Mouse (Mus musculus): ENCODE results near the gene Slamf9. TPM values are rescaled to one million over a fixed set of nuclear protein-coding genes. Genes with fewer than 3 reads are reported as not detected.

The Slamf9 gene
- polyA plus RNA-seq, 2 experiments: 0.49 to 0.51 TPM

DNA sequence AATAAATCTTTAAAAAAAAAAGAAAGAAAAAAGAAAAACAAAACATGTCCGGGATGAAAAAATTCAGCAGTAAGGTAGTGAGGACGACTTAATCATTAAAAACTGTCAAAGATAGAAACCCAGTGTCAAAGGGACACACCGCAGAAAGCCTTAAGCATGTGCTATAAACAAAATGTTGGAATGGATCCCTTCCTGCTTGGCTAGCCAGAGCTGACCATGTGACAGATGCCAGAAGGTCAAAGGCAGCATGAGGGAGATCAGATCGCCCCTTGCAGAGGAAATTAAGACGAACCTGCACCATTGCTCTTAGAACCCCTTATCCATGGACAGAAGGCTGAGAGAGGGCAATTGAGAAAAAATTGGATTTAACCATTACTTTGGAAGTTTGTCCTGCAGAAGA, 5.8 kb upstream of the Slamf9 start:
- 76% methylated on average over 5 of the region's 5 CpGs for WGBS
- no peak overlapping the region for H3K4me3 ChIP-seq (replicated peaks; ENCODE audit: low read length)
- no peak overlapping the region for H3K9ac ChIP-seq (ENCODE audit: low read depth, low read length, severe bottlenecking)
- H3K9me3 ChIP-seq (ENCODE audit: control insufficient read depth, low read length): no peaks in the 10 kb centered on the region
- no peak for ATAC-seq (ENCODE audit: low FRiP score, low read depth)
- no peak for TF ChIP-seq POLR2A (IDR thresholded peaks at IDR 0.05; ENCODE audit: borderline replicate concordance, extremely low read depth, insufficient read depth, insufficient read length)
- no peaks in the 10 kb centered on the region for H3K4me1 ChIP-seq (ENCODE audit: control insufficient read depth, insufficient read depth, low read length)
- DNase-seq (ENCODE audit: low spot score): no peak
- no peaks in the 10 kb centered on the region for H3K36me3 ChIP-seq (ENCODE audit: control insufficient read depth, insufficient read depth, low read length)
- no peaks in the 10 kb centered on the region for H3K27me3 ChIP-seq (ENCODE audit: control insufficient read depth, insufficient read depth, low read length)
- H3K4me2 ChIP-seq (replicated peaks; ENCODE audit: low read depth, low read length, severe bottlenecking): no peak overlapping the region
- no peak overlapping the region for H3K27ac ChIP-seq (replicated peaks; ENCODE audit: low read depth, low read length)

DNA sequence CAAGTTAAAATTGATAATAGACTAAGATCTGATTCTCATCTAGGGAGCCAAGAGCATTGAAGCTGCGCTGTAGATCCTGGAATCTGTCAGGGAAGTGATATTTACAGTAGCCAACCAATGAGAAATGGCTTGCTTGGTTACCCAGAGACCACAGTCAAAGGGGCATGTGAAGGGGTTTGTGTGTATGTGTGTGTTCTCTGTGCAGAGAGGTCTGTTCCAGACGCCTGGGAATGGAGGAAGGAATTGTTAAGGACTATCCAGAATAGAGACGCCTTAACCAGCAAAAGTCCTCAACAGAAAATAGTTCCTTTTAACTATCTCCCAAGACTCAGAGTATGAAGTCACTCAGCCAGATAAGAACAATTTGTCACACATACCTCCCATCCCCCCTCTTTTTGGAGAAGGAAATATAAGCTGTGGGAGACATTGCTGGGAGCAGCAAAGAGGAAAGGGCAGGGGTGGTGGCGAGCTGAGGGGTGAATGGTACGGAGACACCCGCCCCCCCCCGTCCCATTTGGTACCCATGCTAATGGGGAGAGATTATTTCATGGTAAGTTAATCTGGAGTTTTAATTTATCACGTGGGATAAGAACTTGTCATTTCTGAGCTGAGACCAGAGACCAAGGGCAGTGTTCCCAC, 5.2 kb upstream of the Slamf9 start:
- Histone ChIP-seq H3K4me3 (replicated peaks; ENCODE audit: low read length) (no peak overlapping the region), H3K27ac (replicated peaks; ENCODE audit: low read depth, low read length) (no peak overlapping the region), H3K27me3 (ENCODE audit: control insufficient read depth, insufficient read depth, low read length) (no peaks in the 10 kb centered on the region), H3K9ac (ENCODE audit: low read depth, low read length, severe bottlenecking) (no peak overlapping the region), H3K4me2 (replicated peaks; ENCODE audit: low read depth, low read length, severe bottlenecking) (no peak overlapping the region), H3K36me3 (ENCODE audit: control insufficient read depth, insufficient read depth, low read length) (no peaks in the 10 kb centered on the region), H3K4me1 (ENCODE audit: control insufficient read depth, insufficient read depth, low read length) (no peaks in the 10 kb centered on the region), H3K9me3 (ENCODE audit: control insufficient read depth, low read length) (no peaks in the 10 kb centered on the region)
- WGBS: 67% methylated on average over 8 of the region's 8 CpGs
- DNase-seq (ENCODE audit: low spot score): no peak
- no peak for TF ChIP-seq POLR2A (IDR thresholded peaks at IDR 0.05; ENCODE audit: borderline replicate concordance, extremely low read depth, insufficient read depth, insufficient read length)
- no peak for ATAC-seq (ENCODE audit: low FRiP score, low read depth)

DNA sequence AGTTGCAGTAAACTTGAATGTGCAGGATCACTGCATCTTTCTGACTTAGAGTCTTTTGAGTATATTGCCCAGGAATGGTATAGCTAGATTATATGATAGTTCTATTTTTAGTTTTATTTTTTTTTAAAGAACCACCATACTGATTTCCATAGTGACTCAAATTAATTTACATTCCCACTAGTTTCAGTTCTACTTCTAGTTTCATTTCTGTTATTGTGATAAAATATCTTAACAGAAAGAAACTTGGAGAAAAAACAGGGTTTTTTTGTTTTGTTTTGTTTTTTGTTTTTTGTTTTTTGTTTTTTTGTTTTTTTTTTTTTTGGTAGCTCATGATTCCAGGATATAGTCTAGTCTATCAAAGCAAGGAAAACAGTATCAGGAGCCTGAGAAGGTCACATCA, 2.2 kb upstream of the Slamf9 start:
- H3K4me1 ChIP-seq (ENCODE audit: control insufficient read depth, insufficient read depth, low read length): no peaks in the 10 kb centered on the region
- no peak overlapping the region for H3K9ac ChIP-seq (ENCODE audit: low read depth, low read length, severe bottlenecking)
- no peaks in the 10 kb centered on the region for H3K27me3 ChIP-seq (ENCODE audit: control insufficient read depth, insufficient read depth, low read length)
- no peaks in the 10 kb centered on the region for H3K36me3 ChIP-seq (ENCODE audit: control insufficient read depth, insufficient read depth, low read length)
- no peak overlapping the region for H3K4me3 ChIP-seq (replicated peaks; ENCODE audit: low read length)
- H3K27ac ChIP-seq (replicated peaks; ENCODE audit: low read depth, low read length): no peak overlapping the region
- no peak for DNase-seq (ENCODE audit: low spot score)
- TF ChIP-seq POLR2A (IDR thresholded peaks at IDR 0.05; ENCODE audit: borderline replicate concordance, extremely low read depth, insufficient read depth, insufficient read length): no peak
- no peak for ATAC-seq (ENCODE audit: low FRiP score, low read depth)
- H3K9me3 ChIP-seq (ENCODE audit: control insufficient read depth, low read length): no peaks in the 10 kb centered on the region
- H3K4me2 ChIP-seq (replicated peaks; ENCODE audit: low read depth, low read length, severe bottlenecking): no peak overlapping the region

DNA sequence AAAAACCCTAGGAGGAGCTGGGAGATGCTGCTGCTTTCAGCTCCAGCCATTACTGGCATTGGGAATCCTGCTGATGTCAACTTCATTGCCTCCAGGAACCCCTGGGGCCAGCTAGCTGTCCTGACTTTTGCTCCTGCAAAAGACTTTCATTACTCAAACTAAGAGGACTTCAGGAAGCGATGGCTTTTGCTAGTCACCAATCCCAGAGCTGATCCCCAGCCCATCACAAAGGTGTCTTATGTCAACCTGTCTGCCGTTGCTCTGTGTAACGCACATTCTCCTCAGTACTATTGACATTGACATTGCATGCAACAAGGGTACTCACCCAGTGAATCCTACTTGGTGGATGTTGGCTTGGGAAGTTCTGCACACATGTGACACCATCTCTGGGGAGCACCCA, 962 bp upstream of the Slamf9 start:
- H3K27me3 ChIP-seq (ENCODE audit: control insufficient read depth, insufficient read depth, low read length): no peaks in the 10 kb centered on the region
- no peaks in the 10 kb centered on the region for H3K36me3 ChIP-seq (ENCODE audit: control insufficient read depth, insufficient read depth, low read length)
- H3K4me3 ChIP-seq (replicated peaks; ENCODE audit: low read length): no peak overlapping the region
- no peak overlapping the region for H3K9ac ChIP-seq (ENCODE audit: low read depth, low read length, severe bottlenecking)
- no peak for TF ChIP-seq POLR2A (IDR thresholded peaks at IDR 0.05; ENCODE audit: borderline replicate concordance, extremely low read depth, insufficient read depth, insufficient read length)
- DNase-seq (ENCODE audit: low spot score) (no peak), ATAC-seq (ENCODE audit: low FRiP score, low read depth) (no peak)
- no peaks in the 10 kb centered on the region for H3K4me1 ChIP-seq (ENCODE audit: control insufficient read depth, insufficient read depth, low read length)
- H3K9me3 ChIP-seq (ENCODE audit: control insufficient read depth, low read length): no peaks in the 10 kb centered on the region
- WGBS: 74% methylated on average over 3 of the region's 3 CpGs
- H3K4me2 ChIP-seq (replicated peaks; ENCODE audit: low read depth, low read length, severe bottlenecking): no peak overlapping the region
- no peak overlapping the region for H3K27ac ChIP-seq (replicated peaks; ENCODE audit: low read depth, low read length)

DNA sequence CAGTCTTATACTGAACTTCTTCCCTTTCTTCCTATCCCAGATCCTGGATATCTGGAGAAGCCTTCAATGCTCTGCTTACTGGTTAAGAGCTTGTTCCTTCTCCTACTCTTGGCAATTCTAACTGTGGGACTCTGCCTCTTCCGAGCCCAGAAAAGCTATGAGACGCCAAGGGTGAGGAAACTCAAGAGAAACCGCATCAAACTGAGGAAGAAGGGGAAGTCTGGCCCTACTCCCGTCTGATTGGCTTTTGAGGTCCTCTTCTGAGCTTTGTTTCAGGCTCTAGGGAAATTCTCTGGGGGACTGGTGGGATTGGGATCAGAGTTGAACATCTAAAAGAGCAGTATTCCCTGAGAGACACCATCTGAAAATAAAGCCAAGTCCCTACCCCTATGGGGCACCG, 2.9 kb downstream of the Slamf9 start:
- WGBS: 77% methylated on average over 5 of the region's 5 CpGs
- DNase-seq (ENCODE audit: low spot score) (no peak), ATAC-seq (ENCODE audit: low FRiP score, low read depth) (no peak)
- no peak overlapping the region for H3K4me3 ChIP-seq (replicated peaks; ENCODE audit: low read length)
- no peaks in the 10 kb centered on the region for H3K36me3 ChIP-seq (ENCODE audit: control insufficient read depth, insufficient read depth, low read length)
- no peaks in the 10 kb centered on the region for H3K9me3 ChIP-seq (ENCODE audit: control insufficient read depth, low read length)
- TF ChIP-seq POLR2A (IDR thresholded peaks at IDR 0.05; ENCODE audit: borderline replicate concordance, extremely low read depth, insufficient read depth, insufficient read length): no peak
- peaks cover 5% of the 10 kb centered on the region for H3K4me1 ChIP-seq (ENCODE audit: control insufficient read depth, insufficient read depth, low read length)
- H3K27me3 ChIP-seq (ENCODE audit: control insufficient read depth, insufficient read depth, low read length): no peaks in the 10 kb centered on the region
- no peak overlapping the region for H3K9ac ChIP-seq (ENCODE audit: low read depth, low read length, severe bottlenecking)
- no peak overlapping the region for H3K4me2 ChIP-seq (replicated peaks; ENCODE audit: low read depth, low read length, severe bottlenecking)
- H3K27ac ChIP-seq (replicated peaks; ENCODE audit: low read depth, low read length): no peak overlapping the region

DNA sequence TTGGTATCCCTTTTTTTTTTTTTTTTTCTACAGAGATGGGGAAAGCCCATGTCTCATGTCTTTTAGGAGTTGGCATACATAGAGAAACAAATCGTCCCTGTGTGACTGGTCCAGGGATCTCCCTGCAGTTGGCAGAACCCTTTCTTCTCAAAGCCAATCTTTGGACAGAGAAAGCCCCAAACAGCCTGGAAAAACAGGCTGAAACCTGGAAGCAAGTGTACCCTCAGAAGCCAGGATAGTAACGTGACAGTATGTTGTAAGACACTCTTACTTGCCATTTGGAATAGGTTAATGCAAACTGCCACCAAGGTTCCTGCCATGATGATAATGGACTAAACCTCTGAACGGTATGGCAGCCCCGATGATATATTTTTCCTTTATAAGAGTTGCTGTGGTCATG, 5.2 kb downstream of the Slamf9 start:
- DNase-seq (ENCODE audit: low spot score) (no peak), ATAC-seq (ENCODE audit: low FRiP score, low read depth) (no peak)
- TF ChIP-seq POLR2A (IDR thresholded peaks at IDR 0.05; ENCODE audit: borderline replicate concordance, extremely low read depth, insufficient read depth, insufficient read length): no peak
- no peaks in the 10 kb centered on the region for H3K9me3 ChIP-seq (ENCODE audit: control insufficient read depth, low read length)
- no peak overlapping the region for H3K9ac ChIP-seq (ENCODE audit: low read depth, low read length, severe bottlenecking)
- H3K36me3 ChIP-seq (ENCODE audit: control insufficient read depth, insufficient read depth, low read length): no peaks in the 10 kb centered on the region
- H3K4me1 ChIP-seq (ENCODE audit: control insufficient read depth, insufficient read depth, low read length): peaks cover 11% of the 10 kb centered on the region
- H3K27me3 ChIP-seq (ENCODE audit: control insufficient read depth, insufficient read depth, low read length): no peaks in the 10 kb centered on the region
- WGBS: 87% methylated on average over 4 of the region's 4 CpGs
- no peak overlapping the region for H3K4me2 ChIP-seq (replicated peaks; ENCODE audit: low read depth, low read length, severe bottlenecking)
- H3K27ac ChIP-seq (replicated peaks; ENCODE audit: low read depth, low read length): no peak overlapping the region
- no peak overlapping the region for H3K4me3 ChIP-seq (replicated peaks; ENCODE audit: low read length)

Data from limb, embryonic 14.5 days (tissue).